Mouse (Mus musculus) cerebellum, adult 2 months (tissue): ENCODE measurements around the gene Gm28042. TPM values are rescaled to one million over a fixed set of nuclear protein-coding genes. Genes with fewer than 3 reads are reported as not detected.

Experiments
- DNase-seq, 2 experiments: peaks; one replicate each; pipeline ENCODE4 v3.0.0; 2021
- H3K27ac ChIP-seq: fragments of 200-500 bp; 2 replicates; pipeline ENCODE4 v1.5.1; 2012; ENCODE audit warnings: low read length, control low read depth, inconsistent platforms; ENCODE audit not compliant: insufficient read depth
- H3K27me3 ChIP-seq: fragments of 200-500 bp; 2 replicates; pipeline ENCODE4 v1.6.1; 2012; ENCODE audit warnings: inconsistent platforms, mild to moderate bottlenecking, low read length, moderate library complexity; ENCODE audit not compliant: control insufficient read depth, insufficient read depth
- H3K4me1 ChIP-seq: fragments of 200-500 bp; 2 replicates; pipeline ENCODE4 v1.6.1; 2011; ENCODE audit warnings: low read length; ENCODE audit not compliant: control insufficient read depth, insufficient read depth
- H3K4me3 ChIP-seq: fragments of 200-500 bp; replicated peaks from 2 replicates; pipeline ENCODE3; 2011; ENCODE audit warnings: mild to moderate bottlenecking, low read depth, low read length, control low read depth; ENCODE audit not compliant: insufficient read depth
- CTCF ChIP-seq: fragments of 200-500 bp; IDR thresholded peaks from 2 replicates; pipeline ENCODE4 v1.5.1; 2011; ENCODE audit warnings: low read depth, mild to moderate bottlenecking, control low read depth, low read length, moderate library complexity, borderline replicate concordance; ENCODE audit not compliant: insufficient read depth
- POLR2A ChIP-seq: fragments of 200-500 bp; IDR thresholded peaks from 2 replicates; pipeline ENCODE4 v1.6.1; 2011; ENCODE audit warnings: low read length, control low read depth, borderline replicate concordance; ENCODE audit not compliant: insufficient read depth
- WGBS: fragments of 180-500 bp; shearing (Covaris S2); methylation state at CpG from one replicate; pipeline ENCODE4 v1.1.7; 2018; 5-methylcytosine and 5-hydroxymethylcytosine counted together
- polyA plus RNA-seq: library from polyadenylated mRNA; depleted of rRNA; stranded (reverse); fragments of >200 nt; gene quantifications from 2 replicates; pipeline ENCODE4 v1.2.3, GENCODE M21; 2012; rRNA removed

The Gm28042 gene
- 9.0 and 10.8 TPM in 2 replicates for polyA plus RNA-seq

DNA sequence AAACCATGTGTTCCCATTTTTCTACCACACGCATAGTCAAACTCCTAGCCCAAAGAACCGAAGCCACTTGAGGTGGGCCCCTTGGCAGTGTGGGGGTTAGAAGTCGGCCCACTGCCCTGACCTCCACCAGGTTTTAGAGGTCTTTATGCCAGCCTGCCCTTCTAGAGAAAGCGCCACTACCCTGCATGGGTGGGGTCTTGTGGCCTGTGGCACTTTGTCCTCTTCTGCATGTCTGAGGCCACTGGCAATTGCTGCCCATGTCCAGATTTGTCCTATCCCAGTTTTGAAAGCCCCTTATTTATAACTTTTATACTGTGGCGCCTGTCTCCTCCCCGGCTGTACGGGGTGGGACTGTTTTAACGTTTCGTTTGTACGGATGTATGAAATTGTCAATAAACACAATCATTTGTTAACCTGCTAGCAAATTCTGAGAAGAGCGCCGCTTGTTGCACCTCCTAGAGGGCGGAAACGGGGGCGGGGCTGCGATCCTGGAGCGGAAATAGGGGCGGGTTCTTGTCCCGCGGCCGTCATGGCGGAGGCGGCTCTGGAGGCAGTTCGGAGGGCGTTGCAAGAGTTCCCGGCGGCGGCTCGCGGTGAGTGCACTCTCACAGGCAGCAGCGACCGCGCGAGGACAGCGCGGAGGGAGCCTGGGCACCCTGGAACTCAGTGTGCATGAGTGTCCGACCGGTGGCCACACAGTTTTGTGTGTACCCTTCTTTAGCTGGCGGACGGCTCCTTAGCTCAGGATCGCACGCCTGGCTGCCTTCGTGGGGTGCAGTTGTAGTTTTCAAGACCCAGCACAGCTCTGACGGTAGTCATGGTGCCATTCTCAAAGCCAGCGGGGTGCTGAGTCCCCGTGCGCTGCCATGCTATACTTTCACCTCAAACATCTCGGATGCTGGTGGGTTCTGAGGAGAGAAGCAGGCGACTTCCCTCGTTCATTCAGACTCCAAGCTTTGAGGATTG lies at the start of gene Gm28042, which contains the start of gene Jmjd7:
Gm28042 (plus strand) TSS at position 510 of the 966 bp plus-strand sequence.
Jmjd7 (plus strand) TSS at position 500 of the 966 bp plus-strand sequence.
- Histone ChIP-seq H3K27me3 (no peaks in the 10 kb centered on the region), H3K4me1 (peaks cover 8% of the 10 kb centered on the region; the same call in 1 of the 2 replicates), H3K4me3 (peak within 1 kb of the TSS; percentile 75), H3K27ac (peak within 1 kb of the TSS; percentile 83)
- peak; percentile 73 for TF ChIP-seq POLR2A
- TF ChIP-seq CTCF, result no peak
- peak; percentile 89 to 90 for DNase-seq
- WGBS, result 5% methylated on average over 50 of the region's 50 CpGs

DNA sequence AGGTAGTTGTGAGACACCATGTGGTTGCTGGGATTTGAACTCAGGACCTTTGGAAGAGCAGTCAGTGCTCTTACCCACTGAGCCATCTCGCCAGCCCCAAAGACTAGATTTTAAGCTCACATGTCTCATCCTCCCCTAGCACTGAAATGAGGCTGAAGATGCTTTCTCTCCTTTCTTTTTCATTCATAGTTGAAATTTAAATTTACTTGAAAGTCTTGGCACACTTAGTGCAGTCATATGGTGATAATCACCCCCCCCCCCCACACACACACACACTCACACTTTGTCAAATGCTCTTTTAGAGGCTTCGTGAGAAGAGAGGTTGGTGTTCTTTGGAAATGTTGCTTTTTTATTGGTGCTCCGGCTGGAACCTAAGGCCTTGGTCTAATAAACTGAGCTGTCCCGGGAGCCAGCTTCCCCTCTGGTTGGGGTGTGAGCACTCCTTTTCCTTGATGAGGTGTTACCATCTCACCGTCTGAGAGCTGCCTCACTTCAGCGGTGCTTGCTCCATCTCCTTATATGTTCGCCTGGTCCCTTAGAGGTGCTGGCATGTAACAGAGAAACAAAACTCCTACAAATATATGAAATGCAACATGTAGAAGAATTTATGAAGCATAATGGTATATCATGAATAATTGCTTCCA lies 46.8 kb upstream of the Gm28042 start:
- H3K27ac ChIP-seq, result no peak overlapping the region
- DNase-seq, result no peak
- TF ChIP-seq CTCF, result no peak
- TF ChIP-seq POLR2A, result no peak
- no peaks in the 10 kb centered on the region for H3K27me3 ChIP-seq
- peaks cover 17% of the 10 kb centered on the region for H3K4me1 ChIP-seq
- H3K4me3 ChIP-seq, result no peak overlapping the region
- WGBS, result 80% methylated on average over 7 of the region's 7 CpGs

DNA sequence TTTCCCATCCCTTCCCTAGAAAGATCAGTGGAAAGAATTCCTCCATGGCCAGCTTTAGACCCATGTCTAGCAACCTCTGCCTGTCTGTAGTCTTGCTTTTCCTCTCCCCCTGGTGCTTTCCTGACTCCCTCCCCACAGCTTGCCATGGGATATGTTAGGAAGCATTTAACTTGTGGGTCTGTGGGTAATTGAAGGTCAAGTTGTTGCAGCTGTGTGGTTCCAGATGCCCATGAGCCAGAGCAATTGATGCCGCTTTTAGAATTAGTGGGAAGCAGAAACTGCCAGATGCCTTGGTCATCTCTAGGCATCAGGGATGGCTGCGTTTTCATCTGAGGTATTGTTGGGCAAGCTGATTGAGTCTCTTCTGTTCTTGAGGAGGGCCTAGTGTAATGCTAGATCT lies 45.7 kb upstream of the Gm28042 start:
- no peak for DNase-seq
- TF ChIP-seq POLR2A (no peak), CTCF (no peak)

DNA sequence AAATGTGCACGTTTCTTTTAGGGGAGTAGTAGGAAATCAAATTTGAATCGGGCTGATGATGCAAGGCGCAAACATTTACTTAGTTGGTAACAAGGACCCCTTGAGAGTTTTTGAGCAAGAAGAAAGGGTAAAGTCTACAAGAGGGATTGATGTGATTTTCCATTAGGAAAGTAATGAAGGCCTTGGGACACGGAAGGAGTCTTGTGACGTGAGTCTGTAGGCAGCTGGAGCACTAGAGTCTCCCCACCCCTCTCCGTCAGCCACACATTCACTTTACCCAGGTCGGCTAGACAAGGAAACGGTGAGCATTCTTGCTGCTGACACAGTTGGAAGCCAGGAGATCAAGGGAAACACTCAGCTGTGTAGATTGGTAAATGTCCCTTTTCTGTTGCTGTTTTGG lies 41.4 kb upstream of the Gm28042 start:
- Histone ChIP-seq H3K27me3 (no peaks in the 10 kb centered on the region), H3K27ac (no peak overlapping the region), H3K4me3 (no peak overlapping the region), H3K4me1 (no peaks in the 10 kb centered on the region; the same call in 1 of the 2 replicates)
- TF ChIP-seq CTCF (no peak), POLR2A (no peak)
- 68% methylated on average over 8 of the region's 8 CpGs for WGBS
- DNase-seq, result no peak

More for the DNA sequence above, 45.7 kb upstream of the Gm28042 start:
- Histone ChIP-seq H3K4me1 (peaks cover 17% of the 10 kb centered on the region), H3K27me3 (no peaks in the 10 kb centered on the region), H3K4me3 (no peak overlapping the region), H3K27ac (no peak overlapping the region)
- WGBS, result 93% methylated on average over 2 of the region's 2 CpGs

DNA sequence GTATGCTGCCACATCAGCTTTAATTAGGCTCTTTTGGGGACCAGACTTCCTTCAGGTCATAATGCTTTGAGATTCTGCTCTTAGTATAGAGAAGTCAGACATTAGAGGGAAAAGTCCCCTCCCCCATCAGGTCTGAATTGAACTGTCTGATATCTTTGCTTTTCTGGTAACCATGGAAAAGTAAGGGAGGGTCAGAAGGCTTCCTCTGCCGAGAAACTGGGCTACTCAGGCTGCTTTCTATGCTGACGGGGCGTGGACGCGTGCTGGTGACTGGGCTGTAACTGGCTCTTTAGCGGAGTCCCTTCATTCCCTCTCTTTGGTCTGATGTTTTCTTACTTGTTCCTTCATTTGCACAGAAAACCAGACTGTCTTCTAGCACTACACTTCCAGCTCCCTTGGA lies 40.9 kb upstream of the Gm28042 start:
- Histone ChIP-seq H3K27ac (no peak overlapping the region), H3K4me1 (no peaks in the 10 kb centered on the region; the same call in 1 of the 2 replicates), H3K4me3 (no peak overlapping the region), H3K27me3 (no peaks in the 10 kb centered on the region)
- TF ChIP-seq CTCF (no peak), POLR2A (no peak)
- no peak for DNase-seq
- 77% methylated on average over 6 of the region's 6 CpGs for WGBS

DNA sequence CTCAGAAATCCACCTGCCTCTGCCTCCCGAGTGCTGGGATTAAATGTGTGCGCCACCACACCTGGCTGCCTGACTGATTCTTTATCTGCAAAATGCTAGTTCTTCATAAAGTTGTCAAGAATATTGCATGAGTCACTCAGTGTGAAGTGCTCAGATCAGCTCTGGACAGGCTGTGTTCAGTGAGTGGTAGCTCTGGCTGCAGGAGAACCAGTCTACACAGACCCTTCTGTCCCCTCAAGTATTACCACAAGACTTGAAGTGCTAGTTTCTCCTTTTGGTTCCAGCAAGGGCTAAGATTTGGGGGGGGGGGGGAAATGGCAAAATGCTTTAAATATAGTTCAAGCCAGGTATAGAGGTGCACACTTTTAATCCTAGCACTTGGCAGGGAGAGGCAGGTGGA lies 39.9 kb upstream of the Gm28042 start:
- no peak overlapping the region for H3K4me3 ChIP-seq
- DNase-seq, result no peak
- no peak for TF ChIP-seq CTCF
- H3K27me3 ChIP-seq, result no peaks in the 10 kb centered on the region
- H3K27ac ChIP-seq, result no peak overlapping the region
- H3K4me1 ChIP-seq, result no peaks in the 10 kb centered on the region; the same call in 1 of the 2 replicates
- WGBS, result 99% methylated on average over 2 of the region's 2 CpGs

DNA sequence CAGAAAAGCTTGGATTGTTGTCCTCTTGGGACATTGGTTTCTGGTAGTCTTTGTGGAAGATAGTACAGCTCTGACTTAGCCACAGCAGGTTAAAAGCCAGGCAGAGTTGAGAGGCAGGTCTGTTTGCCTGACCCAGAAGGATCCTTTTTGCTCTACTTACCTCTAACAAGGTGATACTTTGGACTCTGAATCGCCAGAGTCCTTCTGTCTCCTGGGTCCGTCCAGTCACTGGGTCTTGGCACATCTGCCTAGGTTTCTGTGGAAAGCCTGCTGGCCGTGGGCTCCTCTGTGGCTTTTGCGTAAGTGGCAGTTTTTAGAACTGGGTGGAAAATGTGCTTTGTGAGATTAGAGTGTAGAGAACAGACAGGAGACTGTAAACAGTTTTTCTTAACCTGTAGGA lies 38.3 kb upstream of the Gm28042 start:
- H3K4me1 ChIP-seq, result no peaks in the 10 kb centered on the region; the same call in 1 of the 2 replicates
- no peaks in the 10 kb centered on the region for H3K27me3 ChIP-seq
- DNase-seq, result no peak
- no peak overlapping the region for H3K4me3 ChIP-seq
- no peak overlapping the region for H3K27ac ChIP-seq
- TF ChIP-seq CTCF (no peak), POLR2A (no peak)
- WGBS, result 74% methylated on average over 4 of the region's 4 CpGs

DNA sequence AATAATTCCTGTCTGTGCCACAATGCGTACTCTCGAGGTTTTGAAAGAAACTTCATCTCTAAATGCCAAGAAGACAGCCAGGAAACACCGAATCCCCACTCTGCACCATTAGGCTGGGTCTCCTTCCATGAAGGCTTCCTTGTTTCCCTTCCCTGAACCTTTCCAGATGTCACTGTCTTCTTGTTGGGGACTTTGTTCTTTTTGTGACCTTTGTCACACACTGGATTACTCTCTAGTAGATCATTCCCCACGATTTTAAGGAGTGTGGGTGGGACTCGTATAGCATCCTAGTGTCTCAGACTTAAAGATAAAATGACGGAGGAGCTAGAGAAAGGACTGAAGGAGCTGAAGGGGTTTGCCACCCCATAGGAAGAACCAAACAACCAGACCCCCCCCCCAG lies 36.4 kb upstream of the Gm28042 start:
- H3K4me3 ChIP-seq, result no peak overlapping the region
- no peaks in the 10 kb centered on the region; the same call in 1 of the 2 replicates for H3K4me1 ChIP-seq
- no peak for DNase-seq
- H3K27ac ChIP-seq, result no peak overlapping the region
- no peaks in the 10 kb centered on the region for H3K27me3 ChIP-seq
- TF ChIP-seq POLR2A (no peak), CTCF (no peak)
- 86% methylated on average over 6 of the region's 6 CpGs for WGBS
